Mouse (Mus musculus): ENCODE measurements at regions not wholly inside any gene's neighbourhood (a gene's known extent, or its start where the extent isn't known, plus 50 kb on each side); places are given as distances from the start of the nearest gene placed in this dataset.

GRCm38 (mm10) chr8:49729156-49729555, 885.4 kb upstream of the Tenm3 start:
- TF ChIP-seq CTCF (IDR thresholded peaks at IDR 0.05; ENCODE audit: low read depth) = no peak
- TF ChIP-seq EP300 (IDR thresholded peaks at IDR 0.05; ENCODE audit: low read depth) = no peak
- DNase-seq (ENCODE audit: low read depth in 3 of 3, low spot score in 3 of 3) (no peak), ATAC-seq (ENCODE audit: insufficient read depth) (no peak)
- no peaks in the 10 kb centered on the region for H3K36me3 ChIP-seq (replicated peaks; ENCODE audit: control insufficient read depth, insufficient read depth, low read depth)
- H3K4me1 ChIP-seq (replicated peaks; ENCODE audit: control insufficient read depth in 2 of 2, insufficient read depth in 2 of 2, low read length in 1 of 2) = no peaks in the 10 kb centered on the region
- no peak overlapping the region for H3K9ac ChIP-seq (replicated peaks)
- H3K9me3 ChIP-seq (ENCODE audit: control insufficient read depth, low read length) = no peaks in the 10 kb centered on the region
- H3K4me3 ChIP-seq (ENCODE audit: insufficient read depth in 1 of 2, low read depth in 2 of 2, low read length in 2 of 2) = no peak overlapping the region
- H3K27me3 ChIP-seq (ENCODE audit: control insufficient read depth, insufficient read depth, low read length) = no peaks in the 10 kb centered on the region
- WGBS (ENCODE audit: insufficient replicate concordance) = 37% methylated on average over 2 of the region's 2 CpGs
- no peak overlapping the region for H3K27ac ChIP-seq
- H3K4me2 ChIP-seq (ENCODE audit: low read depth) = no peak overlapping the region

GRCm38 (mm10) chr8:49712371-49712770, 868.6 kb upstream of the Tenm3 start:
- Histone ChIP-seq H3K9me3 (ENCODE audit: control insufficient read depth, low read length) (no peaks in the 10 kb centered on the region), H3K4me2 (ENCODE audit: low read depth) (no peak overlapping the region), H3K27me3 (ENCODE audit: control insufficient read depth, insufficient read depth, low read length) (no peaks in the 10 kb centered on the region), H3K9ac (replicated peaks) (no peak overlapping the region), H3K4me3 (ENCODE audit: insufficient read depth in 1 of 2, low read depth in 2 of 2, low read length in 2 of 2) (no peak overlapping the region), H3K4me1 (replicated peaks; ENCODE audit: control insufficient read depth in 2 of 2, insufficient read depth in 2 of 2, low read length in 1 of 2) (no peaks in the 10 kb centered on the region), H3K36me3 (replicated peaks; ENCODE audit: control insufficient read depth, insufficient read depth, low read depth) (no peaks in the 10 kb centered on the region), H3K27ac (no peak overlapping the region)
- TF ChIP-seq EP300 (IDR thresholded peaks at IDR 0.05; ENCODE audit: low read depth) (no peak), CTCF (IDR thresholded peaks at IDR 0.05; ENCODE audit: low read depth) (no peak)
- DNase-seq (ENCODE audit: low read depth in 3 of 3, low spot score in 3 of 3) (no peak), ATAC-seq (ENCODE audit: insufficient read depth) (no peak)
- WGBS (ENCODE audit: insufficient replicate concordance) = 73% methylated on average over 2 of the region's 2 CpGs

GRCm38 (mm10) chr8:49708701-49709100, 865.0 kb upstream of the Tenm3 start:
- TF ChIP-seq EP300 (IDR thresholded peaks at IDR 0.05; ENCODE audit: low read depth) = no peak
- no peak for TF ChIP-seq CTCF (IDR thresholded peaks at IDR 0.05; ENCODE audit: low read depth)
- DNase-seq (ENCODE audit: low read depth in 3 of 3, low spot score in 3 of 3) = no peak
- Histone ChIP-seq H3K27ac (no peak overlapping the region), H3K27me3 (ENCODE audit: control insufficient read depth, insufficient read depth, low read length) (no peaks in the 10 kb centered on the region), H3K9ac (replicated peaks) (no peak overlapping the region), H3K9me3 (ENCODE audit: control insufficient read depth, low read length) (no peaks in the 10 kb centered on the region), H3K4me1 (replicated peaks; ENCODE audit: control insufficient read depth in 2 of 2, insufficient read depth in 2 of 2, low read length in 1 of 2) (no peaks in the 10 kb centered on the region), H3K4me3 (ENCODE audit: insufficient read depth in 1 of 2, low read depth in 2 of 2, low read length in 2 of 2) (no peak overlapping the region), H3K4me2 (ENCODE audit: low read depth) (no peak overlapping the region), H3K36me3 (replicated peaks; ENCODE audit: control insufficient read depth, insufficient read depth, low read depth) (no peaks in the 10 kb centered on the region)
- ATAC-seq (ENCODE audit: insufficient read depth) = no peak
- WGBS (ENCODE audit: insufficient replicate concordance) = 16% methylated on average over 1 of the region's 1 CpGs

DNA sequence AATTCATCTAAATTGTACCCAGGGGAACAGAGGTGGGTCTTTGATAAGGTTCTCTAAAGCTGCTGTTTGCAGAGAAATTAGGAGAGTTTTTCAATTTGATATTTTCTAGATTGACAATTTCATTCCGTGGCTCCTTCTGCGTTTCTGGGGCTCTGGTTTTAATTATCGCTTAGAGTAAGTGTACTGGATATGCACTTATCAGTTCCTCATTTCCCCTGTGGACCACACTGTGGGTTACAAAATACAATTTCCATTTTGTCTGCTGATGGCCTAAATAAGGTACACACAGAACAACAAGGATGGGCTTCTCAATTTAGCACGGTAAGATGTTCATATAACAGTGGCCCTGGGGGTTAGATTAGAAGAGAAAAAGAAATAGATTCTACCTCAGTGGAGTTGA, 855.3 kb upstream of the Tenm3 start:
- Histone ChIP-seq H3K4me1 (replicated peaks; ENCODE audit: control insufficient read depth in 2 of 2, insufficient read depth in 2 of 2, low read length in 1 of 2) (no peaks in the 10 kb centered on the region), H3K27ac (no peak overlapping the region), H3K4me2 (ENCODE audit: low read depth) (no peak overlapping the region), H3K36me3 (replicated peaks; ENCODE audit: control insufficient read depth, insufficient read depth, low read depth) (no peaks in the 10 kb centered on the region), H3K9ac (replicated peaks) (no peak overlapping the region), H3K4me3 (ENCODE audit: insufficient read depth in 1 of 2, low read depth in 2 of 2, low read length in 2 of 2) (no peak overlapping the region), H3K27me3 (ENCODE audit: control insufficient read depth, insufficient read depth, low read length) (no peaks in the 10 kb centered on the region), H3K9me3 (ENCODE audit: control insufficient read depth, low read length) (no peaks in the 10 kb centered on the region)
- TF ChIP-seq EP300 (IDR thresholded peaks at IDR 0.05; ENCODE audit: low read depth) = no peak
- TF ChIP-seq CTCF (IDR thresholded peaks at IDR 0.05; ENCODE audit: low read depth) = no peak
- no peak for DNase-seq (ENCODE audit: low read depth in 3 of 3, low spot score in 3 of 3)
- ATAC-seq (ENCODE audit: insufficient read depth) = no peak
- WGBS (ENCODE audit: insufficient replicate concordance) = 67% methylated on average over 4 of the region's 4 CpGs

GRCm38 (mm10) chr8:49696709-49697108, 853.0 kb upstream of the Tenm3 start:
- DNase-seq (ENCODE audit: low read depth in 3 of 3, low spot score in 3 of 3) (no peak), ATAC-seq (ENCODE audit: insufficient read depth) (no peak)
- H3K36me3 ChIP-seq (replicated peaks; ENCODE audit: control insufficient read depth, insufficient read depth, low read depth) = no peaks in the 10 kb centered on the region
- no peak overlapping the region for H3K27ac ChIP-seq
- WGBS (ENCODE audit: insufficient replicate concordance) = 59% methylated on average over 2 of the region's 2 CpGs
- no peaks in the 10 kb centered on the region for H3K4me1 ChIP-seq (replicated peaks; ENCODE audit: control insufficient read depth in 2 of 2, insufficient read depth in 2 of 2, low read length in 1 of 2)
- H3K4me2 ChIP-seq (ENCODE audit: low read depth) = no peak overlapping the region
- H3K9me3 ChIP-seq (ENCODE audit: control insufficient read depth, low read length) = no peaks in the 10 kb centered on the region
- TF ChIP-seq CTCF (IDR thresholded peaks at IDR 0.05; ENCODE audit: low read depth) (no peak), EP300 (IDR thresholded peaks at IDR 0.05; ENCODE audit: low read depth) (no peak)
- H3K4me3 ChIP-seq (ENCODE audit: insufficient read depth in 1 of 2, low read depth in 2 of 2, low read length in 2 of 2) = no peak overlapping the region
- H3K9ac ChIP-seq (replicated peaks) = no peak overlapping the region
- H3K27me3 ChIP-seq (ENCODE audit: control insufficient read depth, insufficient read depth, low read length) = no peaks in the 10 kb centered on the region

Measured in liver, embryonic 14.5 days (tissue).